Mouse (Mus musculus) MEL (cell line): Measurements from ENCODE around the gene Mtfp1. TPM values are rescaled to one million over a fixed set of nuclear protein-coding genes. Genes with fewer than 3 reads are reported as not detected.
A peak's percentile ranks its signal among the peaks of the same experiment; 100 is the strongest.

Source experiments
- DNase-seq: peaks from one replicate; pipeline ENCODE4 v3.0.0; 2011; ENCODE audit warnings: low read depth, low spot score
- H3K27ac ChIP-seq: 2 replicates; pipeline ENCODE4 v1.5.1; 2012; ENCODE audit warnings: low read depth, mild to moderate bottlenecking, control low read depth, low read length, moderate library complexity; ENCODE audit not compliant: control insufficient read depth
- H3K27me3 ChIP-seq, 2 experiments: fragments of 150-350 bp in 1 of 2; sonication (generic) in 1 of 2; 2 replicates each; pipeline ENCODE4 v1.6.1; 2012; ENCODE audit warnings: low read length in 2 of 2, mild to moderate bottlenecking in 2 of 2, improper control_type of control experiment in 1 of 2, moderate library complexity in 1 of 2; ENCODE audit not compliant: insufficient read depth in 2 of 2, control insufficient read depth in 1 of 2
- H3K36me3 ChIP-seq, 2 experiments: 2 replicates each; pipeline ENCODE4 v1.6.1; 2012 to 2014; ENCODE audit warnings: low read length in 2 of 2, improper control_type of control experiment in 1 of 2, inconsistent platforms in 1 of 2, mild to moderate bottlenecking in 1 of 2; ENCODE audit not compliant: insufficient read depth in 2 of 2, control insufficient read depth in 1 of 2
- H3K4me1 ChIP-seq, 2 experiments: fragments of 150-350 bp in 1 of 2; sonication (generic) in 1 of 2; 2 replicates each; pipeline ENCODE4 v1.6.1; 2012; ENCODE audit warnings: low read length in 2 of 2, improper control_type of control experiment in 1 of 2, mild to moderate bottlenecking in 1 of 2; ENCODE audit not compliant: insufficient read depth in 2 of 2, control insufficient read depth in 1 of 2
- H3K4me3 ChIP-seq, 2 experiments: fragments of 150-350 bp in 1 of 2; sonication (generic) in 1 of 2; 2 replicates each; pipeline ENCODE4 v1.5.1; 2012; ENCODE audit warnings: low read depth in 2 of 2, low read length in 2 of 2, mild to moderate bottlenecking in 2 of 2, moderate library complexity in 2 of 2, control low read depth in 1 of 2, improper control_type of control experiment in 1 of 2; ENCODE audit not compliant: control insufficient read depth in 1 of 2, insufficient read depth in 1 of 2
- H3K79me2 ChIP-seq: 2 replicates; pipeline ENCODE4 v1.6.1; 2012; ENCODE audit warnings: mild to moderate bottlenecking, low read length, moderate library complexity; ENCODE audit not compliant: control insufficient read depth, poor library complexity, insufficient read depth
- H3K9ac ChIP-seq: 2 replicates; pipeline ENCODE4 v1.6.1; 2012; ENCODE audit warnings: low read depth, mild to moderate bottlenecking, control low read depth, low read length, moderate library complexity; ENCODE audit not compliant: control insufficient read depth, poor library complexity, severe bottlenecking
- H3K9me3 ChIP-seq: fragments of 150-350 bp; sonication (generic); replicated peaks from 2 replicates; pipeline ENCODE4 v1.6.1; 2012; ENCODE audit warnings: mild to moderate bottlenecking, low read length, improper control_type of control experiment, moderate library complexity; ENCODE audit not compliant: insufficient read depth
- BHLHE40 ChIP-seq: IDR thresholded peaks from 2 replicates; pipeline ENCODE4 v1.6.1; 2012; ENCODE audit warnings: low read depth, mild to moderate bottlenecking, inconsistent platforms, low read length, improper control_type of control experiment, borderline replicate concordance
- CHD1 ChIP-seq: IDR thresholded peaks from 2 replicates; pipeline ENCODE4 v1.6.1; 2012; ENCODE audit warnings: low read depth, mild to moderate bottlenecking, inconsistent platforms, low read length, improper control_type of control experiment
- CHD2 ChIP-seq: IDR thresholded peaks from 2 replicates; pipeline ENCODE4 v1.6.1; 2011; ENCODE audit warnings: low read length, improper control_type of control experiment
- CTCF ChIP-seq, 3 experiments: IDR thresholded peaks in 2 of 3; conservative IDR thresholded peaks in 1 of 3; 2 replicates each; pipeline ENCODE4 v1.5.1; 2011 to 2012; ENCODE audit warnings: low read length in 3 of 3, low read depth in 2 of 3, mild to moderate bottlenecking in 2 of 3, improper control_type of control experiment in 1 of 3, inconsistent platforms in 1 of 3, mixed read lengths in 1 of 3, moderate library complexity in 1 of 3; ENCODE audit not compliant: control insufficient read depth in 1 of 3, insufficient read depth in 1 of 3, poor library complexity in 1 of 3, severe bottlenecking in 1 of 3
- EP300 ChIP-seq, 2 experiments: IDR thresholded peaks; 2 replicates each; pipeline ENCODE4 v1.6.1; 2011; ENCODE audit warnings: improper control_type of control experiment in 2 of 2, low read length in 2 of 2, low read depth in 1 of 2, mild to moderate bottlenecking in 1 of 2
- ETS1 ChIP-seq: IDR thresholded peaks from 2 replicates; pipeline ENCODE4 v1.6.1; 2012; ENCODE audit warnings: low read depth, mild to moderate bottlenecking, inconsistent platforms, low read length, improper control_type of control experiment, moderate library complexity
- GATA1 ChIP-seq: IDR thresholded peaks from 2 replicates; pipeline ENCODE4 v1.6.1; 2011; ENCODE audit warnings: low read depth, low read length, improper control_type of control experiment
- HCFC1 ChIP-seq: IDR thresholded peaks from 2 replicates; pipeline ENCODE4 v1.6.1; 2012; ENCODE audit warnings: low read depth, mild to moderate bottlenecking, inconsistent platforms, low read length, improper control_type of control experiment, moderate library complexity
- KAT2A ChIP-seq: conservative IDR thresholded peaks from 2 replicates; pipeline ENCODE4 v1.6.1; 2012; ENCODE audit warnings: low read depth, low read length, improper control_type of control experiment, inconsistent platforms
- MAX ChIP-seq: IDR thresholded peaks from 2 replicates; pipeline ENCODE4 v1.6.1; 2011; ENCODE audit warnings: low read length, improper control_type of control experiment
- MAZ ChIP-seq: IDR thresholded peaks from 2 replicates; pipeline ENCODE4 v1.6.1; 2012; ENCODE audit warnings: low read depth, mild to moderate bottlenecking, inconsistent platforms, low read length, improper control_type of control experiment
- MXI1 ChIP-seq: IDR thresholded peaks from 2 replicates; pipeline ENCODE4 v1.6.1; 2011; ENCODE audit warnings: mild to moderate bottlenecking, low read depth, low read length, improper control_type of control experiment
- MYC ChIP-seq: IDR thresholded peaks from 2 replicates; pipeline ENCODE4 v1.6.1; 2011; ENCODE audit warnings: low read depth, mild to moderate bottlenecking, low read length, improper control_type of control experiment, moderate library complexity
- NELFE ChIP-seq: IDR thresholded peaks from 2 replicates; pipeline ENCODE4 v1.6.1; 2011; ENCODE audit warnings: low read depth, low read length, improper control_type of control experiment
- POLR2A ChIP-seq, 2 experiments: IDR thresholded peaks; 2 replicates each; pipeline ENCODE4 v1.6.1; 2011 to 2012; ENCODE audit warnings: low read length in 2 of 2, mild to moderate bottlenecking in 2 of 2, control low read depth in 1 of 2, improper control_type of control experiment in 1 of 2, low read depth in 1 of 2, moderate library complexity in 1 of 2; ENCODE audit not compliant: control insufficient read depth in 1 of 2, insufficient read depth in 1 of 2, poor library complexity in 1 of 2
- POLR2AphosphoS5 ChIP-seq: IDR thresholded peaks from 2 replicates; pipeline ENCODE4 v1.6.1; 2012; ENCODE audit warnings: low read depth, borderline replicate concordance, mild to moderate bottlenecking, inconsistent platforms, low read length, moderate library complexity, mixed read lengths
- RAD21 ChIP-seq: IDR thresholded peaks from 2 replicates; pipeline ENCODE4 v1.6.1; 2011; ENCODE audit warnings: mild to moderate bottlenecking, low read depth, low read length, improper control_type of control experiment
- RCOR1 ChIP-seq: IDR thresholded peaks from 2 replicates; pipeline ENCODE4 v1.6.1; 2012; ENCODE audit warnings: low read depth, mild to moderate bottlenecking, inconsistent platforms, low read length, improper control_type of control experiment
- SMC3 ChIP-seq: IDR thresholded peaks from 2 replicates; pipeline ENCODE4 v1.6.1; 2011; ENCODE audit warnings: low read depth, low read length, improper control_type of control experiment
- TCF12 ChIP-seq: IDR thresholded peaks from 2 replicates; pipeline ENCODE4 v1.6.1; 2014; ENCODE audit warnings: low read depth, mild to moderate bottlenecking, inconsistent platforms, low read length, improper control_type of control experiment, moderate library complexity
- UBTF ChIP-seq: IDR thresholded peaks from 2 replicates; pipeline ENCODE4 v1.6.1; 2012; ENCODE audit warnings: low read depth, mild to moderate bottlenecking, inconsistent platforms, low read length, improper control_type of control experiment, moderate library complexity, borderline replicate concordance; ENCODE audit not compliant: insufficient read depth
- USF1 ChIP-seq: IDR thresholded peaks from 2 replicates; pipeline ENCODE4 v1.6.1; 2014; ENCODE audit warnings: low read depth, mild to moderate bottlenecking, inconsistent platforms, low read length, improper control_type of control experiment, moderate library complexity
- ZC3H11A ChIP-seq: IDR thresholded peaks from 2 replicates; pipeline ENCODE4 v1.6.1; 2012; ENCODE audit warnings: low read depth, mild to moderate bottlenecking, inconsistent platforms, low read length, improper control_type of control experiment
- ZMIZ1 ChIP-seq: IDR thresholded peaks from 2 replicates; pipeline ENCODE4 v1.6.1; 2012; ENCODE audit warnings: low read depth, mild to moderate bottlenecking, inconsistent platforms, low read length, improper control_type of control experiment, moderate library complexity
- ZNF384 ChIP-seq: IDR thresholded peaks from 2 replicates; pipeline ENCODE4 v1.6.1; 2012; ENCODE audit warnings: low read depth, mild to moderate bottlenecking, inconsistent platforms, low read length, improper control_type of control experiment
- polyA plus RNA-seq, 2 experiments: library from polyadenylated mRNA; stranded (reverse) in 1 of 2; unstranded in 1 of 2; fragments of >175 nt in 1 of 2; fragments of >200 nt in 1 of 2; gene quantifications; 2 replicates each; pipeline versions ENCODE4 v1.2.1 to v1.2.4; 2012; ENCODE audit warnings: low replicate concordance in 2 of 2, low read depth in 1 of 2; ENCODE audit not compliant: insufficient read length in 2 of 2, insufficient read depth in 1 of 2, missing spikeins in 1 of 2
- total RNA-seq: library from RNA; depleted of rRNA; stranded (reverse); fragments of 300-350 nt; gene quantifications from 2 replicates; pipeline ENCODE4 v1.2.3, GENCODE M21; 2012

Gene Mtfp1
- total and polyA plus RNA-seq, 3 experiments = 70.5 to 84.8 TPM; not detected in 1

DNA sequence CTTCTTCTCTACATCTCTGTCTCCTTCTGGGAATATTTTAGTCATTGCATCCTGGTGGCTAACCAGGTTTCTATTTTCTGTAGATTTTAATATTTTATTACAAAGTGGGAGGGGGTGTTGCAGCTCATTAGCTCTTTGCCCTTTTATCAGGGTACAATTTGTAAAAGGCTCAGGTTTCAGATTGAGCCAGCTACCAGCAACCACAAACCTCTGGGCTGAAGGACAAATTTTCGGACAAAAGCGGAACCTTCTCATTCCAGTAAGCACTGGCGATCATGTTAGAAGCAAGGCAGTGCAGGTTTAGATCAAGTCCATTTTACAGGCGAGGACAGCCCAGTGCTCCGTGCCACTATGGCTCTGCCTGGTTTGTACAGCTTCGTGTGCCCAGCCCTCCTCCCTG lies 39.2 kb upstream of the Mtfp1 start:
- peak overlapping the region; percentile 41 to 49 for H3K4me3 ChIP-seq
- peaks cover 0 to 2% of the 10 kb centered on the region in 2 experiments; a peak in 1 of 4 replicates for H3K36me3 ChIP-seq
- TF ChIP-seq CHD1 (no peak), GATA1 (0 out of 2 replicates have a peak, but pooled peaks have one; percentile 5), BHLHE40 (no peak), RCOR1 (peak; percentile 56; the same call in 1 of the 2 replicates), NELFE (no peak), POLR2AphosphoS5 (no peak), MAX (0 out of 2 replicates have a peak, but pooled peaks have one; percentile 28), RAD21 (no peak), POLR2A (IDR thresholded peaks at IDR 0.05; ENCODE audit: control insufficient read depth in 1 of 2, insufficient read depth in 1 of 2, low read depth in 1 of 2, low read length in 2 of 2, poor library complexity in 1 of 2) (no peak), MAZ (no peak), KAT2A (no peak), EP300 (IDR thresholded peaks at IDR 0.05; ENCODE audit: low read depth in 1 of 2, low read length in 2 of 2) (0 out of 4 replicates have a peak, but pooled peaks of 1 of the 2 experiments have one; percentile 24), USF1 (no peak)
- peaks cover 5 to 10% of the 10 kb centered on the region in 2 experiments; a peak in 3 of 4 replicates for H3K4me1 ChIP-seq
- peak overlapping the region; percentile 33 for H3K9ac ChIP-seq
- peaks cover 6% of the 10 kb centered on the region for H3K79me2 ChIP-seq
- no peaks in the 10 kb centered on the region for H3K27me3 ChIP-seq
- peak; percentile 79 for DNase-seq
- no peaks in the 10 kb centered on the region for H3K9me3 ChIP-seq
- no peak overlapping the region for H3K27ac ChIP-seq

DNA sequence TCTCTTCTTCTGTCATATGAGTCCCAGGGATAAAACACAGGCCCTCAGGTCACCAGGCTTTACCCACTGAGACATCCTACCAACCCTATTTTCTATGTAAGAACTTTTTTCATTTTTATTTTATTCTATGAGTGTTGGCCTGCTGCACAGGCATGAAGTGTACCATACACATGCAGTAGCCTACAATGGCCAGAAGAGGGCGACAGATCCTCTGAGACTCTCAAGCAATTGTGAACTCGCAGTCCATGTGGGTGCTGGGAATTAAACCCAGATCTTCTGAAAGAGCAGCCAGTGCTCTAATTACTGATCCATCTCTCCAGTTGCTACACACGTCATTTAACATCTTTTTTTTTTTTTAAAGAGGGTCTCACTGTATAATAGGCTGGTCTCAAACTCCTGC lies 38.2 kb upstream of the Mtfp1 start:
- Histone ChIP-seq H3K36me3 (peaks cover 0 to 4% of the 10 kb centered on the region in 2 experiments; a peak in 1 of 4 replicates), H3K9ac (no peak overlapping the region), H3K27ac (no peak overlapping the region), H3K4me3 (no peak overlapping the region), H3K4me1 (peaks cover 5 to 10% of the 10 kb centered on the region in 2 experiments; a peak in 3 of 4 replicates), H3K27me3 (no peaks in the 10 kb centered on the region), H3K9me3 (no peaks in the 10 kb centered on the region), H3K79me2 (peaks cover 6% of the 10 kb centered on the region)
- TF ChIP-seq UBTF (no peak), RCOR1 (no peak), RAD21 (peak; percentile 83), KAT2A (no peak), MXI1 (no peak), MAX (0 out of 2 replicates have a peak, but pooled peaks have one; percentile 23), POLR2A (IDR thresholded peaks at IDR 0.05; ENCODE audit: control insufficient read depth in 1 of 2, insufficient read depth in 1 of 2, low read depth in 1 of 2, low read length in 2 of 2, poor library complexity in 1 of 2) (no peak), SMC3 (peak; percentile 85), GATA1 (no peak), ETS1 (no peak), CTCF (IDR thresholded peaks at IDR 0.05 in 2 of 3, conservative IDR thresholded peaks at IDR 0.05 in 1 of 3; ENCODE audit: control insufficient read depth in 1 of 3, insufficient read depth in 1 of 3, low read depth in 2 of 3, low read length in 3 of 3, poor library complexity in 1 of 3, severe bottlenecking in 1 of 3) (peak; percentile 87 to 94 (median 91)), ZMIZ1 (no peak), ZNF384 (no peak), ZC3H11A (peak; percentile 79), POLR2AphosphoS5 (no peak), CHD2 (no peak), MYC (peak; percentile 72; the same call in 1 of the 2 replicates), TCF12 (no peak), HCFC1 (peak; percentile 46; the same call in 1 of the 2 replicates), MAZ (no peak; the same call in 1 of the 2 replicates), EP300 (IDR thresholded peaks at IDR 0.05; ENCODE audit: low read depth in 1 of 2, low read length in 2 of 2) (no peak)
- peak; percentile 86 for DNase-seq
